Mouse (Mus musculus) forebrain, embryonic 10.5 days (tissue): ENCODE data around the gene Kcmf1. TPM values are rescaled to one million over a fixed set of nuclear protein-coding genes. Genes with fewer than 3 reads are reported as not detected.
A peak's percentile ranks its signal among the peaks of the same experiment; 100 is the strongest.

ENCODE experiments used
- DNase-seq: peaks from one replicate; pipeline ENCODE4 v3.0.0-alpha.2; 2017; ENCODE audit warnings: low spot score; ENCODE audit errors: extremely low spot score
- H3K27ac ChIP-seq: fragments of 300-500 bp; sonication (generic); 2 replicates; pipeline ENCODE4 v1.5.1; 2016; ENCODE audit warnings: mild to moderate bottlenecking
- H3K27me3 ChIP-seq: fragments of 300-500 bp; sonication (generic); 2 replicates; pipeline ENCODE4 v1.6.1; 2016; ENCODE audit warnings: mild to moderate bottlenecking; ENCODE audit not compliant: poor library complexity, severe bottlenecking
- H3K36me3 ChIP-seq: fragments of 300-500 bp; sonication (generic); replicated peaks from 2 replicates; pipeline ENCODE4 v1.6.1; 2016; ENCODE audit warnings: mild to moderate bottlenecking, moderate library complexity
- H3K4me1 ChIP-seq: fragments of 300-500 bp; sonication (generic); 2 replicates; pipeline ENCODE4 v1.6.1; 2016
- H3K4me3 ChIP-seq: fragments of 300-500 bp; sonication (generic); 2 replicates; pipeline ENCODE4 v1.5.1; 2016; ENCODE audit warnings: mild to moderate bottlenecking, moderate library complexity
- H3K9me3 ChIP-seq: fragments of 300-500 bp; sonication (generic); 2 replicates; pipeline ENCODE4 v1.6.1; 2016; ENCODE audit warnings: mild to moderate bottlenecking, moderate library complexity
- WGBS: fragments of 180-500 bp; shearing (Covaris S2); methylation state at CpG from one replicate; pipeline ENCODE4 v1.1.7; 2016; 5-methylcytosine and 5-hydroxymethylcytosine counted together
- polyA plus RNA-seq: library from polyadenylated mRNA; unstranded; fragments of >200 nt; fragmentation: Nextera tagmentation; extraction: Ambion mirVana; gene quantifications from 2 replicates; pipeline ENCODE4 v1.2.1, GENCODE M21; 2016

Gene Kcmf1
- polyA plus RNA-seq, 1 experiment from 2014 or later, result 30.1 TPM

- 86% methylated on average over 8 of the region's 8 CpGs for WGBS
- Histone ChIP-seq H3K4me1 (peaks cover 17% of the 10 kb centered on the region), H3K9me3 (no peaks in the 10 kb centered on the region), H3K4me3 (no peak overlapping the region), H3K36me3 (no peaks in the 10 kb centered on the region), H3K27ac (no peak overlapping the region), H3K27me3 (no peaks in the 10 kb centered on the region)
- DNase-seq, result no peak
These were observed 23.6 kb upstream of the Kcmf1 start for GRCm38 (mm10) chr6:72923381-72923780.

- Histone ChIP-seq H3K4me1 (peaks cover 4% of the 10 kb centered on the region; the same call in 1 of the 2 replicates), H3K36me3 (no peaks in the 10 kb centered on the region), H3K27me3 (no peaks in the 10 kb centered on the region), H3K4me3 (no peak overlapping the region), H3K27ac (no peak overlapping the region), H3K9me3 (no peaks in the 10 kb centered on the region)
- DNase-seq, result no peak
- WGBS, result 92% methylated on average over 3 of the region's 3 CpGs
These were observed 21.3 kb upstream of the Kcmf1 start for GRCm38 (mm10) chr6:72921081-72921480.

DNA sequence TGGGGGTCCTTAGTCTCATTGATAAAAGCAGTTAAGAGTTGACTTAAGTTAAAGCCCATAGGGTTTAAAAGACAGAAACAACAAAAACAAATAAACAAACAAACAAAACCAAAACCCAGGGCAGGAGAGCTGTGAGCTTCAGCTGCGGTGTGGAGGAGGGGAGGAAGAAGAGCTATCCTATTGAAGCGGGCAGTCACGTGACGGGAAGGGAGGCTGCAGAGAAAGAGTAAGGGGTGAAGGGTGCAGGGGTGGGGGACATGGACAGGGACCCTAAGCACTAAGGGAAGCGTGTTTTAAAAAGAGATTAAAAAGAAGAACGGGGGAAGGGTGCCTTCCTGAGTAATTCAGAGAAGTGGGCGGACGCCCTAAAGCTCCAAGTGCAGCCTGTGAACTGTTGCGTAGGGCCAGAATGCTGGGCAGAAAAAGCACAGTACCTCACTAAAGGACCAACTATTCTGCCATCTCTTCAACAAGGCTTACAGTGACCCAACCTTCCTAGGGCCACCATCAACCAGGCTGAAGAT lies 18.8 kb upstream of the Kcmf1 start:
- Histone ChIP-seq H3K36me3 (no peaks in the 10 kb centered on the region), H3K4me1 (peaks cover 4% of the 10 kb centered on the region; the same call in 1 of the 2 replicates), H3K9me3 (no peaks in the 10 kb centered on the region), H3K4me3 (no peak overlapping the region), H3K27ac (no peak overlapping the region), H3K27me3 (no peaks in the 10 kb centered on the region)
- 64% methylated on average over 9 of the region's 9 CpGs for WGBS
- no peak for DNase-seq

GRCm38 (mm10) chr6:72916330-72916729 lies 16.6 kb upstream of the Kcmf1 start:
- H3K4me3 ChIP-seq, result no peak overlapping the region
- H3K4me1 ChIP-seq, result peaks cover 4% of the 10 kb centered on the region; the same call in 1 of the 2 replicates
- no peaks in the 10 kb centered on the region for H3K9me3 ChIP-seq
- no peak overlapping the region for H3K27ac ChIP-seq
- DNase-seq, result no peak
- no peaks in the 10 kb centered on the region for H3K36me3 ChIP-seq
- no peaks in the 10 kb centered on the region for H3K27me3 ChIP-seq
- 86% methylated on average over 7 of the region's 7 CpGs for WGBS

- Histone ChIP-seq H3K27ac (no peak overlapping the region), H3K9me3 (no peaks in the 10 kb centered on the region), H3K4me3 (no peak overlapping the region), H3K27me3 (no peaks in the 10 kb centered on the region), H3K36me3 (no peaks in the 10 kb centered on the region), H3K4me1 (no peaks in the 10 kb centered on the region)
- 86% methylated on average over 6 of the region's 6 CpGs for WGBS
- no peak for DNase-seq
These were observed 14.4 kb upstream of the Kcmf1 start for GRCm38 (mm10) chr6:72914087-72914749.

GRCm38 (mm10) chr6:72911261-72911660 lies 11.5 kb upstream of the Kcmf1 start:
- Histone ChIP-seq H3K4me3 (no peak overlapping the region), H3K4me1 (no peaks in the 10 kb centered on the region), H3K9me3 (no peaks in the 10 kb centered on the region), H3K27me3 (no peaks in the 10 kb centered on the region), H3K27ac (no peak overlapping the region), H3K36me3 (no peaks in the 10 kb centered on the region)
- 71% methylated on average over 4 of the region's 4 CpGs for WGBS
- no peak for DNase-seq

- Histone ChIP-seq H3K4me1 (peaks cover 24% of the 10 kb centered on the region), H3K4me3 (no peak overlapping the region), H3K9me3 (no peaks in the 10 kb centered on the region), H3K36me3 (no peaks in the 10 kb centered on the region), H3K27ac (no peak overlapping the region), H3K27me3 (no peaks in the 10 kb centered on the region)
- WGBS, result 88% methylated on average over 6 of the region's 6 CpGs
- DNase-seq, result no peak
These were observed 2.6 kb upstream of the Kcmf1 start for GRCm38 (mm10) chr6:72902254-72902990.

- no peaks in the 10 kb centered on the region for H3K9me3 ChIP-seq
- no peak for DNase-seq
- WGBS, result 69% methylated on average over 7 of the region's 7 CpGs
- peaks cover 35% of the 10 kb centered on the region for H3K4me1 ChIP-seq
- no peaks in the 10 kb centered on the region for H3K27me3 ChIP-seq
- H3K27ac ChIP-seq, result peak overlapping the region; percentile 99
- peak overlapping the region; percentile 97 for H3K4me3 ChIP-seq
- peaks cover 9% of the 10 kb centered on the region for H3K36me3 ChIP-seq
These were observed 1.2 kb upstream of the Kcmf1 start for GRCm38 (mm10) chr6:72900952-72901351.

GRCm38 (mm10) chr6:72899201-72899780 lies 488 bp downstream of the Kcmf1 start:
- H3K9me3 ChIP-seq, result no peaks in the 10 kb centered on the region
- peak overlapping the region; percentile 97 for H3K4me3 ChIP-seq
- H3K36me3 ChIP-seq, result peaks cover 19% of the 10 kb centered on the region
- no peaks in the 10 kb centered on the region for H3K27me3 ChIP-seq
- DNase-seq, result peak; percentile 61
- peaks cover 35% of the 10 kb centered on the region for H3K4me1 ChIP-seq
- peak overlapping the region; percentile 99 for H3K27ac ChIP-seq
- 1% methylated on average over 66 of the region's 85 CpGs for whole genome bisulfite sequencing

- peak overlapping the region; percentile 97 for H3K4me3 ChIP-seq
- DNase-seq, result peak; percentile 73
- H3K27ac ChIP-seq, result peak overlapping the region; percentile 99
- no peaks in the 10 kb centered on the region for H3K27me3 ChIP-seq
- peaks cover 35% of the 10 kb centered on the region for H3K4me1 ChIP-seq
- under 1% methylated on average over 67 of the region's 71 CpGs for WGBS
- H3K9me3 ChIP-seq, result no peaks in the 10 kb centered on the region
- peaks cover 22% of the 10 kb centered on the region for H3K36me3 ChIP-seq
These were observed 1.3 kb downstream of the Kcmf1 start for GRCm38 (mm10) chr6:72898244-72899200.

- no peak for DNase-seq
- H3K36me3 ChIP-seq, result peaks cover 37% of the 10 kb centered on the region
- no peak overlapping the region for H3K4me3 ChIP-seq
- no peaks in the 10 kb centered on the region for H3K27me3 ChIP-seq
- 93% methylated on average over 3 of the region's 3 CpGs for WGBS
- no peaks in the 10 kb centered on the region for H3K9me3 ChIP-seq
- no peak overlapping the region for H3K27ac ChIP-seq
- peaks cover 21% of the 10 kb centered on the region for H3K4me1 ChIP-seq
These were observed 4.8 kb downstream of the Kcmf1 start for GRCm38 (mm10) chr6:72895000-72895399.

DNA sequence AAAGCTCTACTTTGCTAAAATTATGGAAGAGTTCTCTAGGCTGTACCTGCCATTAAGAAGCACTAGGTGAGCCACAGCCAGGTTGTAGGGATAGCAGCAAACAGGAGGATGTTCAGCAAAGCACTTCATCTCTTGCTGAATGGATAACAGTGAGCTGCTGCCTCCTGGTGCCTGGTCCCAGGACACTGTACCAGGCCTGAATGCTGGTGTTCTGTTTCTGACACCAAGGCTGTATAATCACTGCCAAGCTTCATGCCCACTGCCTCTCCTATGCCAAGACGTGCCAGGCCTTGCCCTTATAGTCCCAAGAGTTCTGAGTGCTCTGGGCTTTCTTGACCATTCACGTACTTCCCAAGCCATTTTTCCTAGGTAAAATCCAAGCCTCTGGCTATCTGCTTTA lies 8.5 kb downstream of the Kcmf1 start:
- Histone ChIP-seq H3K36me3 (peaks cover 57% of the 10 kb centered on the region), H3K27ac (no peak overlapping the region), H3K4me3 (no peak overlapping the region), H3K4me1 (0 out of 2 replicates have a peak, but pooled peaks cover 2% of the 10 kb centered on the region), H3K27me3 (no peaks in the 10 kb centered on the region), H3K9me3 (no peaks in the 10 kb centered on the region)
- WGBS, result 95% methylated on average over 2 of the region's 2 CpGs
- no peak for DNase-seq
